Mouse (Mus musculus) G1E (cell line): Measurements from ENCODE around the gene Igtp. TPM values are rescaled to one million over a fixed set of nuclear protein-coding genes. Genes with fewer than 3 reads are reported as not detected.
A peak's percentile ranks its signal among the peaks of the same experiment; 100 is the strongest.
"Not testable (repeated sequence)": the region's sequence is repeated elsewhere in the genome, so short reads cannot be mapped to it uniquely, and the experiment has no call there.

Source experiments
- ATAC-seq: 2 replicates; pipeline ENCODE4 v1.8.0; 2016; ENCODE audit warnings: mild to moderate bottlenecking; ENCODE audit not compliant: insufficient number of reproducible peaks, poor library complexity, low FRiP score, severe bottlenecking; ENCODE audit errors: extremely low read depth
- DNase-seq: peaks from one replicate; pipeline ENCODE4 v3.0.0; 2012; ENCODE audit warnings: low spot score
- H3K27me3 ChIP-seq: 2 replicates; pipeline ENCODE4 v1.6.1; 2012; ENCODE audit warnings: mild to moderate bottlenecking, low read length, inconsistent platforms; ENCODE audit not compliant: insufficient read depth
- H3K36me3 ChIP-seq: replicated peaks from 2 replicates; pipeline ENCODE3; 2012; ENCODE audit warnings: mild to moderate bottlenecking, inconsistent platforms
- H3K4me1 ChIP-seq: 2 replicates; pipeline ENCODE4 v1.6.1; 2012; ENCODE audit warnings: low read depth, low read length, inconsistent platforms, mixed read lengths; ENCODE audit not compliant: insufficient read depth
- H3K4me3 ChIP-seq: 2 replicates; pipeline ENCODE4 v1.5.1; 2012; ENCODE audit warnings: low read depth, mild to moderate bottlenecking, inconsistent platforms, low read length, moderate library complexity, mixed read lengths
- H3K9me3 ChIP-seq: replicated peaks from 2 replicates; pipeline ENCODE4 v1.6.1; 2012; ENCODE audit warnings: inconsistent platforms
- CTCF ChIP-seq: IDR thresholded peaks from 2 replicates; pipeline ENCODE4 v1.5.1; 2012; ENCODE audit warnings: low read depth, low read length, inconsistent platforms, mixed read lengths
- GATA1 ChIP-seq: IDR thresholded peaks from 2 replicates; pipeline ENCODE4 v1.6.1; 2012; ENCODE audit warnings: borderline replicate concordance, low read length, inconsistent platforms, mixed read lengths
- GATA2 ChIP-seq: IDR thresholded peaks from 2 replicates; pipeline ENCODE4 v1.6.1; 2012; ENCODE audit warnings: low read depth, low read length, inconsistent platforms, borderline replicate concordance
- POLR2AphosphoS5 ChIP-seq: IDR thresholded peaks from 2 replicates; pipeline ENCODE4 v1.6.1; 2012; ENCODE audit warnings: low read depth, low read length, inconsistent platforms; ENCODE audit not compliant: insufficient replicate concordance
- TAL1 ChIP-seq: conservative IDR thresholded peaks from 2 replicates; pipeline ENCODE4 v1.6.1; 2012; ENCODE audit warnings: low read depth, low read length, inconsistent platforms, mixed read lengths
- polyA plus RNA-seq: library from polyadenylated mRNA; stranded (reverse); fragments of >175 nt; gene quantifications from 2 replicates; pipeline ENCODE4 v1.2.3, GENCODE M21; 2012
- total RNA-seq, 2 experiments: library from RNA; stranded (forward) in 1 of 2; stranded (reverse) in 1 of 2; fragments of 200-1000 nt in 1 of 2; fragments of >200 nt in 1 of 2; fragmentation: Nextera tagmentation in 1 of 2; gene quantifications; 2 replicates each; pipeline ENCODE4 v1.2.3; 2014 to 2017

Gene Igtp
- total and polyA plus RNA-seq, 3 experiments = 1.4 to 11.1 (median 9.9) TPM

- no peak for DNase-seq
- H3K27me3 ChIP-seq = no peaks in the 10 kb centered on the region
- no peak for ATAC-seq
Observed at GRCm38 (mm10) chr11:58211062-58211681, 11.8 kb downstream of the Igtp start.

GRCm38 (mm10) chr11:58211682-58212067 is 12.3 kb downstream of the Igtp start:
- Histone ChIP-seq H3K4me3 (no peak overlapping the region), H3K27me3 (no peaks in the 10 kb centered on the region), H3K9me3 (no peaks in the 10 kb centered on the region), H3K36me3 (peaks cover 22% of the 10 kb centered on the region), H3K4me1 (peaks cover 52% of the 10 kb centered on the region)
- ATAC-seq (no peak), DNase-seq (no peak)
- no peak for TF ChIP-seq GATA1

More at GRCm38 (mm10) chr11:58211062-58211681, 11.8 kb downstream of the Igtp start:
- no peaks in the 10 kb centered on the region for H3K9me3 ChIP-seq
- peaks cover 48% of the 10 kb centered on the region for H3K4me1 ChIP-seq
- peaks cover 27% of the 10 kb centered on the region for H3K36me3 ChIP-seq
- TF ChIP-seq GATA1 (no peak), POLR2AphosphoS5 (no peak), CTCF (no peak), TAL1 (no peak), GATA2 (no peak)
- peak overlapping the region; percentile 28; the same call in 1 of the 2 replicates for H3K4me3 ChIP-seq

- Histone ChIP-seq H3K4me1 (peaks cover 67% of the 10 kb centered on the region), H3K27me3 (no peaks in the 10 kb centered on the region), H3K9me3 (no peaks in the 10 kb centered on the region), H3K36me3 (peaks cover 15% of the 10 kb centered on the region), H3K4me3 (peak overlapping the region; percentile 79)
- TF ChIP-seq CTCF (no peak), POLR2AphosphoS5 (no peak), GATA2 (no peak)
- no peak for DNase-seq
- no peak for ATAC-seq
Observed at GRCm38 (mm10) chr11:58213673-58214342, 14.5 kb downstream of the Igtp start.

DNA sequence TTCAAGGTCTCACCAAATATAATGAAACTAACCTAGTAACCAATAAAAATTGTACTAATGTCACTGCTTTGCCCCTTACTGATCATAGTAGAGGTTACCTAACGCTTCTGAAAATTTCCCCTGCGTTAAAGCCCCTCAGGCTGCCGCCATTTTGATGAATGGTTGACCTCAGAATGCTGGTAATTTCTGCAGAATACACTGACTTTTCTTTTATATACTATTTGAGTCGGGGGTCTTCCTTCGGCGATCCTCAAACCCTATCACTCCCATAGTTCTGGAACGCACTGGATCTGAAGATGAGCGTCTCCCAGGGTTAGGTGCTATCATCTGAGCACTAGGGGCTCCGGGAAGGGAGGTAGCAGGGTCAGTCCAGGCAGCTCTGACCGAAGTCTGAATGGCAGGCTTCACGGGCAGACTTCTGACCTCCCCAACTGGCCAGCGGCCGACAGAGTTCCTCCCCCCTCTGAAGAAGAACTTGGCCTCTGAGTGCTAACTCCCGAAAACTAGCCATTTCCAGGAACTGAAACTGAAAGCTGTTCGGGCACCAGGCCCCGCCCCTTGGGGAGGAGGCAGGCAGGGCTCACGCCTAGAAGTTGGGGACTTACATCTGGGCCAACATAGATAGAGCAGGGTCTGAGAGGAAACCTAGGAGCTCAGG is 15.2 kb downstream of the Igtp start:
- TF ChIP-seq GATA2 (no peak), POLR2AphosphoS5 (no peak), GATA1 (no peak), CTCF (no peak), TAL1 (no peak)
- H3K36me3 ChIP-seq = peaks cover 21% of the 10 kb centered on the region
- peaks cover 71% of the 10 kb centered on the region for H3K4me1 ChIP-seq
- ATAC-seq (peak; percentile 87), DNase-seq (peak; percentile 52)
- H3K27me3 ChIP-seq = no peaks in the 10 kb centered on the region
- H3K4me3 ChIP-seq = peak overlapping the region; percentile 79
- H3K9me3 ChIP-seq = no peaks in the 10 kb centered on the region

GRCm38 (mm10) chr11:58215049-58215430 is 15.7 kb downstream of the Igtp start:
- not testable (repeated sequence) for H3K27me3 ChIP-seq, ATAC-seq, DNase-seq, H3K9me3 ChIP-seq
- peaks cover 23% of the 10 kb centered on the region for H3K36me3 ChIP-seq
- peak overlapping the region; percentile 79; the same call in 1 of the 2 replicates for H3K4me3 ChIP-seq
- H3K4me1 ChIP-seq = peaks cover 71% of the 10 kb centered on the region

GRCm38 (mm10) chr11:58215814-58216213 is 16.5 kb downstream of the Igtp start:
- no peak for ATAC-seq
- Histone ChIP-seq H3K4me3 (peak overlapping the region; percentile 20; the same call in 1 of the 2 replicates), H3K36me3 (peaks cover 29% of the 10 kb centered on the region), H3K4me1 (peaks cover 63% of the 10 kb centered on the region), H3K9me3 (no peaks in the 10 kb centered on the region), H3K27me3 (no peaks in the 10 kb centered on the region)
- DNase-seq = no peak
- no peak for TF ChIP-seq GATA1
- no peak for TF ChIP-seq TAL1
- TF ChIP-seq CTCF = no peak
- no peak for TF ChIP-seq GATA2
- no peak for TF ChIP-seq POLR2AphosphoS5
